Mouse (Mus musculus) MEL (cell line): ENCODE measurements around the gene Pkd1. TPM values are rescaled to one million over a fixed set of nuclear protein-coding genes. Genes with fewer than 3 reads are reported as not detected.

Experiments used
- DNase-seq: peaks from one replicate; pipeline ENCODE4 v3.0.0; 2011; ENCODE audit warnings: low read depth, low spot score
- H3K27ac ChIP-seq: 2 replicates; pipeline ENCODE4 v1.5.1; 2012; ENCODE audit warnings: low read depth, mild to moderate bottlenecking, control low read depth, low read length, moderate library complexity; ENCODE audit not compliant: control insufficient read depth
- H3K27me3 ChIP-seq, 2 experiments: fragments of 150-350 bp in 1 of 2; sonication (generic) in 1 of 2; 2 replicates each; pipeline ENCODE4 v1.6.1; 2012; ENCODE audit warnings: low read length in 2 of 2, mild to moderate bottlenecking in 2 of 2, improper control_type of control experiment in 1 of 2, moderate library complexity in 1 of 2; ENCODE audit not compliant: insufficient read depth in 2 of 2, control insufficient read depth in 1 of 2
- H3K36me3 ChIP-seq, 2 experiments: 2 replicates each; pipeline ENCODE4 v1.6.1; 2012 to 2014; ENCODE audit warnings: low read length in 2 of 2, improper control_type of control experiment in 1 of 2, inconsistent platforms in 1 of 2, mild to moderate bottlenecking in 1 of 2; ENCODE audit not compliant: insufficient read depth in 2 of 2, control insufficient read depth in 1 of 2
- H3K4me1 ChIP-seq, 2 experiments: fragments of 150-350 bp in 1 of 2; sonication (generic) in 1 of 2; 2 replicates each; pipeline ENCODE4 v1.6.1; 2012; ENCODE audit warnings: low read length in 2 of 2, improper control_type of control experiment in 1 of 2, mild to moderate bottlenecking in 1 of 2; ENCODE audit not compliant: insufficient read depth in 2 of 2, control insufficient read depth in 1 of 2
- H3K4me3 ChIP-seq, 2 experiments: fragments of 150-350 bp in 1 of 2; sonication (generic) in 1 of 2; 2 replicates each; pipeline ENCODE4 v1.5.1; 2012; ENCODE audit warnings: low read depth in 2 of 2, low read length in 2 of 2, mild to moderate bottlenecking in 2 of 2, moderate library complexity in 2 of 2, control low read depth in 1 of 2, improper control_type of control experiment in 1 of 2; ENCODE audit not compliant: control insufficient read depth in 1 of 2, insufficient read depth in 1 of 2
- H3K79me2 ChIP-seq: 2 replicates; pipeline ENCODE4 v1.6.1; 2012; ENCODE audit warnings: mild to moderate bottlenecking, low read length, moderate library complexity; ENCODE audit not compliant: control insufficient read depth, poor library complexity, insufficient read depth
- H3K9ac ChIP-seq: 2 replicates; pipeline ENCODE4 v1.6.1; 2012; ENCODE audit warnings: low read depth, mild to moderate bottlenecking, control low read depth, low read length, moderate library complexity; ENCODE audit not compliant: control insufficient read depth, poor library complexity, severe bottlenecking
- H3K9me3 ChIP-seq: fragments of 150-350 bp; sonication (generic); replicated peaks from 2 replicates; pipeline ENCODE4 v1.6.1; 2012; ENCODE audit warnings: mild to moderate bottlenecking, low read length, improper control_type of control experiment, moderate library complexity; ENCODE audit not compliant: insufficient read depth
- E2F4 ChIP-seq: IDR thresholded peaks from 2 replicates; pipeline ENCODE4 v1.6.1; 2011; ENCODE audit warnings: low read depth, low read length, improper control_type of control experiment, borderline replicate concordance
- ELF1 ChIP-seq: IDR thresholded peaks from 2 replicates; pipeline ENCODE4 v1.6.1; 2014; ENCODE audit warnings: low read depth, mild to moderate bottlenecking, inconsistent platforms, low read length, improper control_type of control experiment, moderate library complexity
- EP300 ChIP-seq, 2 experiments: IDR thresholded peaks; 2 replicates each; pipeline ENCODE4 v1.6.1; 2011; ENCODE audit warnings: improper control_type of control experiment in 2 of 2, low read length in 2 of 2, low read depth in 1 of 2, mild to moderate bottlenecking in 1 of 2
- ETS1 ChIP-seq: IDR thresholded peaks from 2 replicates; pipeline ENCODE4 v1.6.1; 2012; ENCODE audit warnings: low read depth, mild to moderate bottlenecking, inconsistent platforms, low read length, improper control_type of control experiment, moderate library complexity
- JUND ChIP-seq: IDR thresholded peaks from 2 replicates; pipeline ENCODE4 v1.6.1; 2011; ENCODE audit warnings: low read depth, mild to moderate bottlenecking, improper control_type of control experiment, low read length
- KAT2A ChIP-seq: conservative IDR thresholded peaks from 2 replicates; pipeline ENCODE4 v1.6.1; 2012; ENCODE audit warnings: low read depth, low read length, improper control_type of control experiment, inconsistent platforms
- MAFK ChIP-seq: IDR thresholded peaks from 2 replicates; pipeline ENCODE4 v1.6.1; 2011; ENCODE audit warnings: low read depth, mild to moderate bottlenecking, low read length, improper control_type of control experiment, borderline replicate concordance
- MAZ ChIP-seq: IDR thresholded peaks from 2 replicates; pipeline ENCODE4 v1.6.1; 2012; ENCODE audit warnings: low read depth, mild to moderate bottlenecking, inconsistent platforms, low read length, improper control_type of control experiment
- MXI1 ChIP-seq: IDR thresholded peaks from 2 replicates; pipeline ENCODE4 v1.6.1; 2011; ENCODE audit warnings: mild to moderate bottlenecking, low read depth, low read length, improper control_type of control experiment
- MYC ChIP-seq: IDR thresholded peaks from 2 replicates; pipeline ENCODE4 v1.6.1; 2011; ENCODE audit warnings: low read depth, mild to moderate bottlenecking, low read length, improper control_type of control experiment, moderate library complexity
- NELFE ChIP-seq: IDR thresholded peaks from 2 replicates; pipeline ENCODE4 v1.6.1; 2011; ENCODE audit warnings: low read depth, low read length, improper control_type of control experiment
- NRF1 ChIP-seq: IDR thresholded peaks from 2 replicates; pipeline ENCODE4 v1.6.1; 2014; ENCODE audit warnings: low read depth, mild to moderate bottlenecking, inconsistent platforms, low read length, improper control_type of control experiment, moderate library complexity; ENCODE audit not compliant: poor library complexity, insufficient read depth, severe bottlenecking
- POLR2A ChIP-seq, 2 experiments: IDR thresholded peaks; 2 replicates each; pipeline ENCODE4 v1.6.1; 2011 to 2012; ENCODE audit warnings: low read length in 2 of 2, mild to moderate bottlenecking in 2 of 2, control low read depth in 1 of 2, improper control_type of control experiment in 1 of 2, low read depth in 1 of 2, moderate library complexity in 1 of 2; ENCODE audit not compliant: control insufficient read depth in 1 of 2, insufficient read depth in 1 of 2, poor library complexity in 1 of 2
- POLR2AphosphoS5 ChIP-seq: IDR thresholded peaks from 2 replicates; pipeline ENCODE4 v1.6.1; 2012; ENCODE audit warnings: low read depth, borderline replicate concordance, mild to moderate bottlenecking, inconsistent platforms, low read length, moderate library complexity, mixed read lengths
- RCOR1 ChIP-seq: IDR thresholded peaks from 2 replicates; pipeline ENCODE4 v1.6.1; 2012; ENCODE audit warnings: low read depth, mild to moderate bottlenecking, inconsistent platforms, low read length, improper control_type of control experiment
- SIN3A ChIP-seq: IDR thresholded peaks from 2 replicates; pipeline ENCODE4 v1.6.1; 2012; ENCODE audit warnings: low read length, improper control_type of control experiment, inconsistent platforms
- UBTF ChIP-seq: IDR thresholded peaks from 2 replicates; pipeline ENCODE4 v1.6.1; 2012; ENCODE audit warnings: low read depth, mild to moderate bottlenecking, inconsistent platforms, low read length, improper control_type of control experiment, moderate library complexity, borderline replicate concordance; ENCODE audit not compliant: insufficient read depth
- ZC3H11A ChIP-seq: IDR thresholded peaks from 2 replicates; pipeline ENCODE4 v1.6.1; 2012; ENCODE audit warnings: low read depth, mild to moderate bottlenecking, inconsistent platforms, low read length, improper control_type of control experiment
- ZKSCAN1 ChIP-seq: IDR thresholded peaks from 2 replicates; pipeline ENCODE4 v1.6.1; 2012; ENCODE audit warnings: low read depth, mild to moderate bottlenecking, inconsistent platforms, low read length, improper control_type of control experiment, moderate library complexity
- ZNF384 ChIP-seq: IDR thresholded peaks from 2 replicates; pipeline ENCODE4 v1.6.1; 2012; ENCODE audit warnings: low read depth, mild to moderate bottlenecking, inconsistent platforms, low read length, improper control_type of control experiment
- polyA plus RNA-seq, 2 experiments: library from polyadenylated mRNA; stranded (reverse) in 1 of 2; unstranded in 1 of 2; fragments of >175 nt in 1 of 2; fragments of >200 nt in 1 of 2; gene quantifications; 2 replicates each; pipeline versions ENCODE4 v1.2.1 to v1.2.4; 2012; ENCODE audit warnings: low replicate concordance in 2 of 2, low read depth in 1 of 2; ENCODE audit not compliant: insufficient read length in 2 of 2, insufficient read depth in 1 of 2, missing spikeins in 1 of 2
- total RNA-seq: library from RNA; depleted of rRNA; stranded (reverse); fragments of 300-350 nt; gene quantifications from 2 replicates; pipeline ENCODE4 v1.2.3, GENCODE M21; 2012

The Pkd1 gene
- total and polyA plus RNA-seq, 3 experiments = 10.6 to 10.7 TPM; not detected in 1

- TF ChIP-seq MAFK = no peak
- no peak overlapping the region for H3K27ac ChIP-seq
- no peaks in the 10 kb centered on the region for H3K9me3 ChIP-seq
- H3K36me3 ChIP-seq = peaks cover 0 to 11% of the 10 kb centered on the region in 2 experiments; a peak in 3 of 4 replicates
- peaks cover 12 to 13% of the 10 kb centered on the region in 2 experiments for H3K4me1 ChIP-seq
- H3K27me3 ChIP-seq = no peaks in the 10 kb centered on the region
- no peak for DNase-seq
- no peaks in the 10 kb centered on the region for H3K79me2 ChIP-seq
- no peak overlapping the region for H3K9ac ChIP-seq
- H3K4me3 ChIP-seq = no peak overlapping the region
Measured at GRCm38 (mm10) chr17:24569837-24570236, 20.2 kb downstream of the Pkd1 start.

DNA sequence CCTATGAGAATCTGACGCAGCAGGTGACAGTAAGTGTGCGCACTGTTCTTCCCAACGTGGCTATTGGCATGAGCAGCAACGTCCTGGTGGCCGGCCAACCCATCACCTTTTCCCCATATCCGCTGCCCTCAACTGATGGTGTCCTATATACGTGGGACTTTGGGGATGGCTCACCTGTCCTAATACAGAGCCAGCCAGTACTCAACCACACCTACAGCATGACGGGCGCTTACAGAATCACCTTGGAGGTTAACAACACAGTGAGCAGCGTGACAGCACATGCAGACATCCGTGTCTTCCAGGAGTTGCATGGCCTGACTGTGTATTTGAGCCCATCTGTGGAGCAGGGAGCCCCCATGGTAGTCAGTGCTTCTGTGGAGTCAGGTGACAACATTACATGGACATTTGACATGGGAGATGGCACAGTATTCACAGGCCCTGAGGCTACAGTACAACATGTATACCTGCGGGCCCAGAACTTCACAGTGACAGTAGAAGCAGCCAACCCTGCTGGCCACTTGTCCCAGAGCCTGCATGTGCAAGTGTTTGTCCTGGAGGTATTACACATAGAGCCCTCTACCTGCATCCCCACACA is 23.1 kb downstream of the Pkd1 start:
- no peaks in the 10 kb centered on the region for H3K9me3 ChIP-seq

DNA sequence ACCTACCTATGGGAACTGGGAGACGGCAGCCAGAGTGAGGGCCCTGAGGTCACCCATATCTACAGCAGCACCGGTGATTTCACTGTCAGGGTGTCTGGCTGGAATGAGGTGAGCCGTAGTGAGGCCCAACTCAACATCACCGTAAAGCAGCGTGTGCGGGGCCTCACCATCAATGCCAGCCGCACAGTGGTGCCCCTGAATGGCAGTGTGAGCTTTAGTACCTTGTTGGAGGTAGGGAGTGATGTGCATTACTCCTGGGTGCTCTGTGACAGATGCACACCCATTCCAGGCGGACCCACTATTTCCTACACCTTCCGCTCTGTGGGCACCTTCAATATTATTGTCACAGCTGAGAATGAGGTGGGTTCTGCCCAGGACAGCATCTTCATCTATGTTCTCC is 24.2 kb downstream of the Pkd1 start:
- no peak for DNase-seq

More for the DNA sequence above, 23.1 kb downstream of the Pkd1 start:
- no peaks in the 10 kb centered on the region for H3K79me2 ChIP-seq
- H3K27ac ChIP-seq = no peak overlapping the region
- H3K4me1 ChIP-seq = peaks cover 0 to 2% of the 10 kb centered on the region in 2 experiments; a peak in 3 of 4 replicates
- TF ChIP-seq POLR2A (IDR thresholded peaks at IDR 0.05; ENCODE audit: control insufficient read depth in 1 of 2, insufficient read depth in 1 of 2, low read depth in 1 of 2, low read length in 2 of 2, poor library complexity in 1 of 2) (0 out of 4 replicates have a peak, but pooled peaks of 1 of the 2 experiments have one; percentile 21), ZNF384 (no peak)
- no peak overlapping the region for H3K4me3 ChIP-seq
- no peak for DNase-seq
- H3K27me3 ChIP-seq = no peaks in the 10 kb centered on the region
- no peak overlapping the region for H3K9ac ChIP-seq
- peaks cover 0 to 2% of the 10 kb centered on the region in 2 experiments; a peak in 2 of 4 replicates for H3K36me3 ChIP-seq

GRCm38 (mm10) chr17:24579532-24579931 is 29.9 kb downstream of the Pkd1 start:
- peaks cover 0 to 2% of the 10 kb centered on the region in 2 experiments; a peak in 1 of 4 replicates for H3K36me3 ChIP-seq
- H3K9me3 ChIP-seq = no peaks in the 10 kb centered on the region
- H3K79me2 ChIP-seq = no peaks in the 10 kb centered on the region
- no peaks in the 10 kb centered on the region for H3K4me1 ChIP-seq
- DNase-seq = no peak
- no peak overlapping the region for H3K4me3 ChIP-seq
- H3K9ac ChIP-seq = no peak overlapping the region
- no peak overlapping the region for H3K27ac ChIP-seq
- no peaks in the 10 kb centered on the region for H3K27me3 ChIP-seq
- no peak for TF ChIP-seq ZKSCAN1
- no peak for TF ChIP-seq EP300 (IDR thresholded peaks at IDR 0.05; ENCODE audit: low read depth in 1 of 2, low read length in 2 of 2)
- TF ChIP-seq MYC = no peak
- no peak for TF ChIP-seq ETS1
- no peak for TF ChIP-seq RCOR1
- no peak for TF ChIP-seq NRF1
- no peak for TF ChIP-seq ELF1
- no peak for TF ChIP-seq E2F4
- no peak for TF ChIP-seq JUND
- TF ChIP-seq SIN3A = no peak
- TF ChIP-seq MAZ = no peak
- no peak for TF ChIP-seq UBTF
- TF ChIP-seq POLR2AphosphoS5 = no peak
- no peak for TF ChIP-seq ZC3H11A
- no peak for TF ChIP-seq ZNF384
- TF ChIP-seq KAT2A = no peak

More for the DNA sequence above, 24.2 kb downstream of the Pkd1 start:
- Histone ChIP-seq H3K27ac (no peak overlapping the region), H3K27me3 (no peaks in the 10 kb centered on the region), H3K4me1 (no peaks in the 10 kb centered on the region), H3K36me3 (no peaks in the 10 kb centered on the region; a peak in 1 of 4 replicates), H3K4me3 (no peak overlapping the region), H3K9ac (no peak overlapping the region), H3K9me3 (no peaks in the 10 kb centered on the region), H3K79me2 (no peaks in the 10 kb centered on the region)
- TF ChIP-seq ZNF384 (no peak), MXI1 (no peak), NRF1 (no peak), NELFE (no peak)
- TF ChIP-seq, all 39 proteins: peak for 0
